Mouse (Mus musculus): ENCODE data around the gene Trim43a. TPM values are rescaled to one million over a fixed set of nuclear protein-coding genes. Genes with fewer than 3 reads are reported as not detected.
"Not testable (repeated sequence)": the region's sequence is repeated elsewhere in the genome, so short reads cannot be mapped to it uniquely, and the experiment has no call there.

Gene Trim43a
- not detected in 2 replicates for polyA plus RNA-seq (2011; ENCODE audit: insufficient read depth, insufficient read length, low read depth, missing spikeins)

DNA sequence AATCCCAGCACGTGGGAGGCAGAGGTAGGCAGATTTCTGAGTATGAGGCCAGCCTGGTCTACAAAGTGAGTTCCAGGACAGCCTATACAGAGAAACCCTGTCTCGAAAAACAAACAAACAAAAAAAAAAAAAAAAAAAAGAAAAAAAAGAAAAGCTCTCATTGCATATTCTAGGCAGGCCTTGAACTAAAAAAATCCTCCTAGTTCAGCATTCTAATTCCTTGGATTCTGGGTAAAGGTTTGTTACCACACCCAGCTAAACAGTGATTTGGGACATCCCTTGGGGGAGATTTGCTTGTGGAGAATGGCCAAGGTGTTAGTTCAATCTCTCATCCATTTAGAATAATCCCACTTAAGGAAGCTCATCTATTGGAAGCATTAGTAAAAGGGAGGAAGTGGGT is at the start of gene Trim43a:
TSS of gene Trim43a (plus strand) at position 301 of the 400 bp plus-strand sequence.
- H3K9me3 ChIP-seq (replicated peaks; ENCODE audit: control insufficient read depth, insufficient read depth, low read length, poor library complexity, severe bottlenecking): not testable (repeated sequence)

DNA sequence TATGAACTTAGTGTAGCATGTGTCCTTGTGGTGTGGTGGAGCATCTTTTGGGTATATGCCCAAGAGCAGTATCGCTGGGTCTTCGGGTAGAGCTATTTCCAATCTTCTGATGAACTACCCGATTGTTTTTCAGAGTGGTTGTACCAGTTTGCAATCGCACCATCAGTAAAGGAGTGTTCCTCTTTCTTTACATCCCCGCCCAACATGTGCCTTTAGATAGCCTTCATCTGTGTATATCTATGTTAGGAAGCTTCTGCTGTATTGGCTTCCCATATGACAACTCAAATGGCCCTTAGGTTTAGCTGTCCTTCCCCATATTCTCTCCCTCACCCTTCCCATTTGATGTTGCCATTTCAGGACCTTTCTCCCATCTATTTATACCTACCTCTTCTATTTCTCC is 46.6 kb upstream of the Trim43a start:
- Histone ChIP-seq H3K9me3 (replicated peaks; ENCODE audit: control insufficient read depth, insufficient read depth, low read length, poor library complexity, severe bottlenecking) (no peaks in the 10 kb centered on the region), H3K9ac (ENCODE audit: low read depth, poor library complexity, severe bottlenecking) (no peak overlapping the region), H3K36me3 (ENCODE audit: control insufficient read depth, insufficient read depth, low read length, poor library complexity, severe bottlenecking) (no peaks in the 10 kb centered on the region), H3K27me3 (ENCODE audit: control insufficient read depth, insufficient read depth, low read length, poor library complexity, severe bottlenecking) (no peaks in the 10 kb centered on the region), H3K27ac (ENCODE audit: insufficient read depth, low read length) (no peak overlapping the region), H3K4me1 (ENCODE audit: control insufficient read depth, insufficient read depth, low read length) (no peaks in the 10 kb centered on the region), H3K4me3 (ENCODE audit: low read depth, low read length) (no peak overlapping the region)
- no peak for TF ChIP-seq CTCF (IDR thresholded peaks at IDR 0.05; ENCODE audit: low read depth, low read length)
- no peak for TF ChIP-seq EP300 (IDR thresholded peaks at IDR 0.05; ENCODE audit: insufficient read depth, low read depth, low read length)
- TF ChIP-seq POLR2A (IDR thresholded peaks at IDR 0.05; ENCODE audit: insufficient read depth, low read length): no peak

More for the DNA sequence above, at the start of gene Trim43a:
- not testable (repeated sequence) for H3K36me3 ChIP-seq (ENCODE audit: control insufficient read depth, insufficient read depth, low read length, poor library complexity, severe bottlenecking); H3K27me3 ChIP-seq (ENCODE audit: control insufficient read depth, insufficient read depth, low read length, poor library complexity, severe bottlenecking); H3K4me3 ChIP-seq (ENCODE audit: low read depth, low read length); H3K9ac ChIP-seq (ENCODE audit: low read depth, poor library complexity, severe bottlenecking); H3K4me1 ChIP-seq (ENCODE audit: control insufficient read depth, insufficient read depth, low read length); H3K27ac ChIP-seq (ENCODE audit: insufficient read depth, low read length)

DNA sequence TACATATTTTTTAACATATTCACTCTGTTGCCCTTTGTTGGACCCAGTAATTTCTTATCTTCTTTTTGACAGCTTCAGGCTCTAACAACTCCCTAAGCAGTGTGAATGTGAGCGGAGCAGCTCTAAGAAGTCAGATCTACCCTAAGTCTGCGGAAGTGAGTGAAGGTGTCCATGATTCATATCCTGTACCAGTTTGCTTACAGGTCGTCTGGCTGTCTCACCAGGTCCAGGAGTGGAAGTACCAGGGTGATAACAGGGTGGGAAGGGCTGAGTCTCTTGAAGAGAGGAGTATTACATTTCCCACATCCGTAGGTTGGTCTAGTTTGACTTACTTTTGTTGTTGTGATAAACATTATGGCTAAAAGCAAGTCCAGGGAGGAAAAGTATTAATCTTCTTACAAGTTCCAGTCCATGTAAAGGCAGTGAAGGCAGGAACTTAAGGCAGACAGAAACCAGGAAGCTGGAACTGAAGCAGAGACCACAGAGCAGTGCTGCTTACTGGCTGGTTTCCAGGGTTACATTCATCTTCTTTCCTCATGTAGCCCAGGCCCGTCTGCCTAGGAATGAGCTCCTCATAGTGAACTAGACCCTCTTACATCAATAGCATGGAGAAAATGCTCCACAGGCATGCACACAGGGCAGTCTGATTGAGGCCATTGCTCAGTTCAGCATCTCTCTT is 41.0 kb upstream of the Trim43a start:
- H3K27me3 ChIP-seq (ENCODE audit: control insufficient read depth, insufficient read depth, low read length, poor library complexity, severe bottlenecking): no peaks in the 10 kb centered on the region
- no peak overlapping the region for H3K4me3 ChIP-seq (ENCODE audit: low read depth, low read length)
- H3K27ac ChIP-seq (ENCODE audit: insufficient read depth, low read length): no peak overlapping the region
- H3K9me3 ChIP-seq (replicated peaks; ENCODE audit: control insufficient read depth, insufficient read depth, low read length, poor library complexity, severe bottlenecking): no peaks in the 10 kb centered on the region
- no peak overlapping the region for H3K9ac ChIP-seq (ENCODE audit: low read depth, poor library complexity, severe bottlenecking)
- no peaks in the 10 kb centered on the region for H3K36me3 ChIP-seq (ENCODE audit: control insufficient read depth, insufficient read depth, low read length, poor library complexity, severe bottlenecking)
- H3K4me1 ChIP-seq (ENCODE audit: control insufficient read depth, insufficient read depth, low read length): no peaks in the 10 kb centered on the region
- TF ChIP-seq EP300 (IDR thresholded peaks at IDR 0.05; ENCODE audit: insufficient read depth, low read depth, low read length): no peak
- TF ChIP-seq POLR2A (IDR thresholded peaks at IDR 0.05; ENCODE audit: insufficient read depth, low read length): no peak
- no peak for TF ChIP-seq CTCF (IDR thresholded peaks at IDR 0.05; ENCODE audit: low read depth, low read length)

DNA sequence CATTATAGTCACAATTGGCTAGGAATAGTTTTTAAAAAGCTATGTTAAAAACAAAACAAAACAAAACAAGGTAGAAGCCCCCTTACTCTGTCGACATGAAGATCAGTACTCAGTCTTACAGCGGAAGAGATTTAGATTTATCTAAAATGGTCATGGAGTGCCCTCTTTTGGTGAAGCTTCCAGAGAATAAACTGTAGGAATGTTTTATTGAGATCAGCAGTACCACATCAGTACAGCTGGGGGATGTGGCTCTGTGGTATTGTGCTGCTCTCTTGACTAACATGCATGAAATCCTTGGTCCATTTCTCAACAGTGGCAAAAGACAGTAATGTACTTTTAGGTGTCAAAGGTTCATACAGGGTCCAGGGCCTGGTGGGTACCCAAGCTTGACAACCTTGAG is 37.9 kb upstream of the Trim43a start:
- Histone ChIP-seq H3K27ac (ENCODE audit: insufficient read depth, low read length) (no peak overlapping the region), H3K4me3 (ENCODE audit: low read depth, low read length) (no peak overlapping the region), H3K27me3 (ENCODE audit: control insufficient read depth, insufficient read depth, low read length, poor library complexity, severe bottlenecking) (no peaks in the 10 kb centered on the region), H3K9ac (ENCODE audit: low read depth, poor library complexity, severe bottlenecking) (no peak overlapping the region), H3K4me1 (ENCODE audit: control insufficient read depth, insufficient read depth, low read length) (no peaks in the 10 kb centered on the region), H3K9me3 (replicated peaks; ENCODE audit: control insufficient read depth, insufficient read depth, low read length, poor library complexity, severe bottlenecking) (no peaks in the 10 kb centered on the region), H3K36me3 (ENCODE audit: control insufficient read depth, insufficient read depth, low read length, poor library complexity, severe bottlenecking) (no peaks in the 10 kb centered on the region)
- TF ChIP-seq CTCF (IDR thresholded peaks at IDR 0.05; ENCODE audit: low read depth, low read length) (no peak), EP300 (IDR thresholded peaks at IDR 0.05; ENCODE audit: insufficient read depth, low read depth, low read length) (no peak)

DNA sequence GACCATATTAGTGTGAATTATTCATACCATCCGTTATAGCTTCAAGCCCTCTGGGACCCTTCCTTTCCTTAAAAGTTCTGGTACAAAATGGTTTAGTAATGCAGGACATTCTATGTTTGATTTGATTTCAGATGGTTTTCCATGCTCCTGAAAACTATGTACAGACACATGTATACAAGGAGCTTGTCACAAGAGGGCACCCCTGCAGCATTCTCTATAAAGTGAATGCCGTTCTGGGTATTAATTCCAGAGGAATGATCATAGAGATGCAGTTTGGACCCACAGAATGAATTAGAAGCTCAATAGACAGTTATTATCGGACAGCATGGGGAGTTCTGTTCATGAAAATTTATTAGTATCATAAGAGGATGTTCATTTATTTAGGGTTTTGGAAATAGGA is 35.2 kb upstream of the Trim43a start:
- TF ChIP-seq POLR2A (IDR thresholded peaks at IDR 0.05; ENCODE audit: insufficient read depth, low read length): no peak
- TF ChIP-seq EP300 (IDR thresholded peaks at IDR 0.05; ENCODE audit: insufficient read depth, low read depth, low read length): no peak
- TF ChIP-seq CTCF (IDR thresholded peaks at IDR 0.05; ENCODE audit: low read depth, low read length): no peak
- no peak overlapping the region for H3K9ac ChIP-seq (ENCODE audit: low read depth, poor library complexity, severe bottlenecking)
- no peaks in the 10 kb centered on the region for H3K4me1 ChIP-seq (ENCODE audit: control insufficient read depth, insufficient read depth, low read length)
- no peaks in the 10 kb centered on the region for H3K27me3 ChIP-seq (ENCODE audit: control insufficient read depth, insufficient read depth, low read length, poor library complexity, severe bottlenecking)
- no peak overlapping the region for H3K27ac ChIP-seq (ENCODE audit: insufficient read depth, low read length)
- no peaks in the 10 kb centered on the region for H3K36me3 ChIP-seq (ENCODE audit: control insufficient read depth, insufficient read depth, low read length, poor library complexity, severe bottlenecking)
- no peaks in the 10 kb centered on the region for H3K9me3 ChIP-seq (replicated peaks; ENCODE audit: control insufficient read depth, insufficient read depth, low read length, poor library complexity, severe bottlenecking)
- H3K4me3 ChIP-seq (ENCODE audit: low read depth, low read length): no peak overlapping the region

DNA sequence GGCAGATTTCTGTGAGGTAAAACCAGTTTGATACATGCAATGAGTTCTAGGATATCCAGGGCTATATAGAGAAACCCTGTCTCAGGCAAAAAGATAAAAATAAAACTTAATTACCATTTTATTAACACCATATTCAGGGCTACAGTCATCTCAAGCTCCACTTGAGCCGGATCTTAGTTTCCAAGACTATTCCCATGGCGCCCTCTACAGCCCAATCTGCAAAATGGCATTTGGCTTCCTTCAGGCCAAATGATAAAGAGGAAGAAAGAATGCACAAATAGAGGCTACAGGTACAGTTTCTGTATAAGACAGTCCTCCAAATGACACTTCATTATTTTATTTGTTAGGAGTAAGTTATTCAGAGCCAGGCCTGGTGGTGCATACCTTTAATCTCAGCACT is 34.5 kb upstream of the Trim43a start:
- no peak overlapping the region for H3K9ac ChIP-seq (ENCODE audit: low read depth, poor library complexity, severe bottlenecking)
- H3K27ac ChIP-seq (ENCODE audit: insufficient read depth, low read length): no peak overlapping the region
- no peaks in the 10 kb centered on the region for H3K4me1 ChIP-seq (ENCODE audit: control insufficient read depth, insufficient read depth, low read length)
- no peaks in the 10 kb centered on the region for H3K36me3 ChIP-seq (ENCODE audit: control insufficient read depth, insufficient read depth, low read length, poor library complexity, severe bottlenecking)
- H3K9me3 ChIP-seq (replicated peaks; ENCODE audit: control insufficient read depth, insufficient read depth, low read length, poor library complexity, severe bottlenecking): no peaks in the 10 kb centered on the region
- H3K4me3 ChIP-seq (ENCODE audit: low read depth, low read length): no peak overlapping the region
- no peaks in the 10 kb centered on the region for H3K27me3 ChIP-seq (ENCODE audit: control insufficient read depth, insufficient read depth, low read length, poor library complexity, severe bottlenecking)
- TF ChIP-seq POLR2A (IDR thresholded peaks at IDR 0.05; ENCODE audit: insufficient read depth, low read length) (no peak), CTCF (IDR thresholded peaks at IDR 0.05; ENCODE audit: low read depth, low read length) (peak; percentile 36)

Measured in ES-Bruce4 (cell line).